Mouse (Mus musculus): ENCODE data around the gene Rapgef4. TPM values are rescaled to one million over a fixed set of nuclear protein-coding genes. Genes with fewer than 3 reads are reported as not detected.

The Rapgef4 gene
- polyA plus RNA-seq, 1 experiment, result 0.08 TPM

DNA sequence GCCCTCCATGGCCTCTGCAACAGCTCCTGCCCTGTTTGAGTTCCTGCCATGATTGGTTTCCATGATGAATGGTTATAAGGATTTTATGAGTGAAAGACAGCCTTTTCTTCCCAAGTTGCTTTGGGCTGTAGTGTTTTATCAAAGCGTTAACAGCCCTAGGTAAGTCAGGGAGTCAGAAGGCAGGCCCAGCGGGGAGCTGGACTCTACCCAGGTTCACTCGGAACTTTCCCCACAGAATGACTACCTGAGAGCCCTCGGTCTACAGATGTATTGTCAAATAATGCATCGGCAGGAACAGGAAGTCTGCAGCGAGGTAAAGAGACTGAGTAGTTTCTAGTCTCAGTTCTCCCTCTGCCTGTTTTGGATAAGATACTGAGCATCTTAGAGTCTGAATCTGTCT, 60.0 kb downstream of the Rapgef4 start:
- Histone ChIP-seq H3K79me3 (ENCODE audit: low read depth) (no peaks in the 10 kb centered on the region), H3K79me2 (ENCODE audit: control insufficient read depth, insufficient read depth) (no peaks in the 10 kb centered on the region), H3K36me3 (ENCODE audit: control insufficient read depth, insufficient read depth) (no peaks in the 10 kb centered on the region), H3K4me3 (ENCODE audit: insufficient read depth, poor library complexity, severe bottlenecking) (no peak overlapping the region), H3ac (ENCODE audit: control insufficient read depth, insufficient read length, low read depth) (no peak overlapping the region), H3K27me3 (ENCODE audit: control insufficient read depth, insufficient read depth, insufficient read length) (no peaks in the 10 kb centered on the region)
- no peak for TF ChIP-seq CEBPB (IDR thresholded peaks at IDR 0.05; ENCODE audit: low read depth)
- no peak for TF ChIP-seq MAX (IDR thresholded peaks at IDR 0.05)
- no peak for TF ChIP-seq MYOD1 (IDR thresholded peaks at IDR 0.05; ENCODE audit: control insufficient read depth, insufficient read length, low read depth)
- TF ChIP-seq MYOG (IDR thresholded peaks at IDR 0.05; ENCODE audit: control insufficient read depth, extremely low read depth, insufficient read length), result no peak
- TF ChIP-seq CTCF (IDR thresholded peaks at IDR 0.05; ENCODE audit: control insufficient read depth, insufficient read depth, insufficient read length), result no peak
- TF ChIP-seq FOSL1 (IDR thresholded peaks at IDR 0.05; ENCODE audit: insufficient read depth, low read length, poor library complexity, severe bottlenecking), result no peak
- no peak for TF ChIP-seq USF1 (IDR thresholded peaks at IDR 0.05; ENCODE audit: low read depth)

GRCm38 (mm10) chr2:72042093-72042492, 61.1 kb downstream of the Rapgef4 start:
- TF ChIP-seq FOSL1 (IDR thresholded peaks at IDR 0.05; ENCODE audit: insufficient read depth, low read length, poor library complexity, severe bottlenecking) (no peak), MYOD1 (IDR thresholded peaks at IDR 0.05; ENCODE audit: control insufficient read depth, insufficient read length, low read depth) (no peak), USF1 (IDR thresholded peaks at IDR 0.05; ENCODE audit: low read depth) (no peak), CEBPB (IDR thresholded peaks at IDR 0.05; ENCODE audit: low read depth) (no peak)
- no peak overlapping the region for H3ac ChIP-seq (ENCODE audit: control insufficient read depth, insufficient read length, low read depth)
- H3K79me2 ChIP-seq (ENCODE audit: control insufficient read depth, insufficient read depth), result no peaks in the 10 kb centered on the region
- H3K4me3 ChIP-seq (ENCODE audit: insufficient read depth, poor library complexity, severe bottlenecking), result no peak overlapping the region
- H3K79me3 ChIP-seq (ENCODE audit: low read depth), result no peaks in the 10 kb centered on the region
- H3K36me3 ChIP-seq (ENCODE audit: control insufficient read depth, insufficient read depth), result no peaks in the 10 kb centered on the region
- H3K27me3 ChIP-seq (ENCODE audit: control insufficient read depth, insufficient read depth, insufficient read length), result no peaks in the 10 kb centered on the region

DNA sequence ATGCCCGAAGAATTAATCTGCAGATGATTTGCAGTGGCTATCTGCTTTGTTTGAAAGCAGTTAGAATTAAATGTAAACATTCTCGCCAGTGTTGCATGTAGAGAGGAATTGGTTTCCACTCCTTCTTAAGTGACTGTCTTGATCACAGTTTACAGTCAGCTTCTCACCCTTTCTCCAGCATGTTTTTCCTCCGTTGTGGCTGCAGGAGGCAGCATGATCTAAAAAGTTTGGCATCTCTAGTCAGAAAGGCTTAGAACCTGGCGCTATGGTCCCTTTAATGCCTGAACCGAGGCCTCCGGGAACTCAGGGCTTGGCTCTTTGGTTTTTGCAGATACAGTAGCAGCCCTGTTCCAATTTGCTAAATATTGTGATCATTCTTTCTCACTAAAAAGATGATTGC, 63.2 kb downstream of the Rapgef4 start:
- H3K27me3 ChIP-seq (ENCODE audit: control insufficient read depth, insufficient read depth, insufficient read length), result no peaks in the 10 kb centered on the region
- no peak for TF ChIP-seq CTCF (IDR thresholded peaks at IDR 0.05; ENCODE audit: control insufficient read depth, insufficient read depth, insufficient read length)
- no peak for TF ChIP-seq MAX (IDR thresholded peaks at IDR 0.05)
- TF ChIP-seq MYOD1 (IDR thresholded peaks at IDR 0.05; ENCODE audit: control insufficient read depth, insufficient read length, low read depth), result no peak
- TF ChIP-seq MYOG (IDR thresholded peaks at IDR 0.05; ENCODE audit: control insufficient read depth, extremely low read depth, insufficient read length), result no peak
- TF ChIP-seq CEBPB (IDR thresholded peaks at IDR 0.05; ENCODE audit: low read depth), result no peak
- TF ChIP-seq USF1 (IDR thresholded peaks at IDR 0.05; ENCODE audit: low read depth), result no peak
- no peak for TF ChIP-seq FOSL1 (IDR thresholded peaks at IDR 0.05; ENCODE audit: insufficient read depth, low read length, poor library complexity, severe bottlenecking)
- no peaks in the 10 kb centered on the region for H3K79me2 ChIP-seq (ENCODE audit: control insufficient read depth, insufficient read depth)
- no peaks in the 10 kb centered on the region for H3K79me3 ChIP-seq (ENCODE audit: low read depth)
- H3K36me3 ChIP-seq (ENCODE audit: control insufficient read depth, insufficient read depth), result no peaks in the 10 kb centered on the region
- H3K4me3 ChIP-seq (ENCODE audit: insufficient read depth, poor library complexity, severe bottlenecking), result no peak overlapping the region
- H3ac ChIP-seq (ENCODE audit: control insufficient read depth, insufficient read length, low read depth), result no peak overlapping the region

DNA sequence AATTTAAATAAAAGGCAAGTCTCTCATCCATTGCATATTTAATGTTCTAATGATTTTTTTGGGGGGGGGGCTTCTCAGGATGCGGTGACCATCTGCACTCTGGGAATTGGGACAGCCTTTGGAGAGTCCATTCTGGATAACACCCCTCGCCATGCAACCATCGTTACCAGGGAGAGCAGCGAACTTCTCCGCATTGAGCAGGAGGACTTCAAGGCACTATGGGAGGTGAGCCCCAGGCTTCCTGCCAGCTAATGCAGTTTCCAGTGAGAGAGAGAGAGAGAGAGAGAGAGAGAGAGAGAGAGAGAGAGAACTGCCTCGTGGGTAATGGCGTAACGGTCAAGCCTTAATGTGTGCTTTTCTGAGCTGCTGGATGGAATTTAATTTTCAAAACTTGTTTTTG, 64.0 kb downstream of the Rapgef4 start:
- no peaks in the 10 kb centered on the region for H3K36me3 ChIP-seq (ENCODE audit: control insufficient read depth, insufficient read depth)
- no peak overlapping the region for H3K4me3 ChIP-seq (ENCODE audit: insufficient read depth, poor library complexity, severe bottlenecking)
- H3ac ChIP-seq (ENCODE audit: control insufficient read depth, insufficient read length, low read depth), result no peak overlapping the region
- no peaks in the 10 kb centered on the region for H3K79me2 ChIP-seq (ENCODE audit: control insufficient read depth, insufficient read depth)
- no peak for TF ChIP-seq CEBPB (IDR thresholded peaks at IDR 0.05; ENCODE audit: low read depth)
- no peak for TF ChIP-seq MYOD1 (IDR thresholded peaks at IDR 0.05; ENCODE audit: control insufficient read depth, insufficient read length, low read depth)
- no peak for TF ChIP-seq MYOG (IDR thresholded peaks at IDR 0.05; ENCODE audit: control insufficient read depth, extremely low read depth, insufficient read length)
- TF ChIP-seq MAX (IDR thresholded peaks at IDR 0.05), result no peak
- no peak for TF ChIP-seq USF1 (IDR thresholded peaks at IDR 0.05; ENCODE audit: low read depth)
- TF ChIP-seq CTCF (IDR thresholded peaks at IDR 0.05; ENCODE audit: control insufficient read depth, insufficient read depth, insufficient read length), result no peak
- no peak for TF ChIP-seq FOSL1 (IDR thresholded peaks at IDR 0.05; ENCODE audit: insufficient read depth, low read length, poor library complexity, severe bottlenecking)
- H3K79me3 ChIP-seq (ENCODE audit: low read depth), result no peaks in the 10 kb centered on the region
- no peaks in the 10 kb centered on the region for H3K27me3 ChIP-seq (ENCODE audit: control insufficient read depth, insufficient read depth, insufficient read length)

GRCm38 (mm10) chr2:72045659-72046058, 64.6 kb downstream of the Rapgef4 start:
- H3K79me3 ChIP-seq (ENCODE audit: low read depth), result no peaks in the 10 kb centered on the region
- TF ChIP-seq MYOD1 (IDR thresholded peaks at IDR 0.05; ENCODE audit: control insufficient read depth, insufficient read length, low read depth) (no peak), CEBPB (IDR thresholded peaks at IDR 0.05; ENCODE audit: low read depth) (no peak), USF1 (IDR thresholded peaks at IDR 0.05; ENCODE audit: low read depth) (no peak), MAX (IDR thresholded peaks at IDR 0.05) (no peak)

DNA sequence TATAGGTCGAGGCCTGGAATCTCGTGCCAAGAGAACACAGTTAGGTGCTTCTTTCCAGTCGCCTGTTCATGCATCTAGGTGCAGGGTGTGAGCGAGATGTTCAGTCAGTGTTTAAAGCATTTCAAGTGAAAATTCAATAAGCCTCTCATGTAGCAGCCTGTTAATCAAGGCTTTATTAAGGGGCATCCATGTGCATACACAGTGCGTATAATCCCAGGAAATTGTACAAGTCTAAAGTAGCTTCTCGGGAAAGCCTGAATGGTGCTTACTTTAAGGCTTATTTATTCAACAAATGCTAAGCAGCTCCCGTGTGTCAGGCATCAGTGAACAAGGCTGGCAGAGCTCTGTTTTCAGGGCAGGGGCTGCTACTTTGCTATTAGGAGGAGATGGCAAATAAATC, 69.4 kb downstream of the Rapgef4 start:
- TF ChIP-seq FOSL1 (IDR thresholded peaks at IDR 0.05; ENCODE audit: insufficient read depth, low read length, poor library complexity, severe bottlenecking) (no peak), USF1 (IDR thresholded peaks at IDR 0.05; ENCODE audit: low read depth) (no peak), CTCF (IDR thresholded peaks at IDR 0.05; ENCODE audit: control insufficient read depth, insufficient read depth, insufficient read length) (no peak), MYOG (IDR thresholded peaks at IDR 0.05; ENCODE audit: control insufficient read depth, extremely low read depth, insufficient read length) (no peak), MAX (IDR thresholded peaks at IDR 0.05) (no peak), MYOD1 (IDR thresholded peaks at IDR 0.05; ENCODE audit: control insufficient read depth, insufficient read length, low read depth) (no peak), CEBPB (IDR thresholded peaks at IDR 0.05; ENCODE audit: low read depth) (no peak)
- no peaks in the 10 kb centered on the region for H3K79me2 ChIP-seq (ENCODE audit: control insufficient read depth, insufficient read depth)
- no peak overlapping the region for H3ac ChIP-seq (ENCODE audit: control insufficient read depth, insufficient read length, low read depth)
- no peaks in the 10 kb centered on the region for H3K27me3 ChIP-seq (ENCODE audit: control insufficient read depth, insufficient read depth, insufficient read length)
- no peak overlapping the region for H3K4me3 ChIP-seq (ENCODE audit: insufficient read depth, poor library complexity, severe bottlenecking)
- no peaks in the 10 kb centered on the region for H3K79me3 ChIP-seq (ENCODE audit: low read depth)
- no peaks in the 10 kb centered on the region for H3K36me3 ChIP-seq (ENCODE audit: control insufficient read depth, insufficient read depth)

More at GRCm38 (mm10) chr2:72045659-72046058, 64.6 kb downstream of the Rapgef4 start:
- no peaks in the 10 kb centered on the region for H3K27me3 ChIP-seq (ENCODE audit: control insufficient read depth, insufficient read depth, insufficient read length)
- H3ac ChIP-seq (ENCODE audit: control insufficient read depth, insufficient read length, low read depth), result no peak overlapping the region
- no peaks in the 10 kb centered on the region for H3K79me2 ChIP-seq (ENCODE audit: control insufficient read depth, insufficient read depth)
- no peak overlapping the region for H3K4me3 ChIP-seq (ENCODE audit: insufficient read depth, poor library complexity, severe bottlenecking)
- no peaks in the 10 kb centered on the region for H3K36me3 ChIP-seq (ENCODE audit: control insufficient read depth, insufficient read depth)
